Mouse (Mus musculus) heart, postnatal 0 days (tissue): ENCODE results near the gene Rilp.

ENCODE experiments used
- CTCF ChIP-seq: IDR thresholded peaks from 2 replicates; pipeline ENCODE4 v1.5.1; 2016; ENCODE audit warnings: antibody characterized with exemption, control low read depth, low read depth
- EP300 ChIP-seq: IDR thresholded peaks from 2 replicates; pipeline ENCODE4 v1.6.1; 2016; ENCODE audit warnings: antibody characterized with exemption, low read depth

- TF ChIP-seq CTCF, result no peak
- TF ChIP-seq EP300, result no peak
These were observed 22.7 kb downstream of the Rilp start for GRCm38 (mm10) chr11:75532340-75533277.
